Mouse (Mus musculus) spleen, adult 18-20 months (tissue): ENCODE measurements at regions not wholly inside any gene's neighbourhood (a gene's known extent, or its start where the extent isn't known, plus 50 kb on each side); places are given as distances from the start of the nearest gene placed in this dataset.

Experiments
- DNase-seq, 2 experiments: peaks; one replicate each; pipeline ENCODE4 v3.0.0; 2022; ENCODE audit warnings: mixed read lengths in 2 of 2

DNA sequence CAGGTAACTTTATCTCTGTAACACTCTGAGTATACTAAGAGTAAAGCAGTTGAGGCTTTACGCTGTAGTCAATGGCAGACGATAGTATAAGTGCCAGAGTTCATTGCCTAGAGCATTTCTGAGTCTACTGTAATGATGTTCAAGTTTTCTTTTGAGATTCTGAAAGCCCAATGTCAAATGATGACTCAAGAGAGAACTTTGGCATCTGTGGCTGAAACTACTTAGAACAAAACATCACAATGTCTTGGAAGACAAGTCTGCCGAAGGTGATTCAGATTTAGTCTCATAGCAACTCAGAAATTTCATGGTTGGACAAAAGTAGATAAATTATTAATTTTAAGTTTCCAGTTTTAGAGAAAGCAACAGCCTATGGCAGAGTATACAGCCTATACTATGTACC, 474.2 kb upstream of the A1bg start:
- no peak for DNase-seq

- no peak for DNase-seq
Measured at GRCm38 (mm10) chr15:61395296-61395826, 472.5 kb upstream of the A1bg start.

DNA sequence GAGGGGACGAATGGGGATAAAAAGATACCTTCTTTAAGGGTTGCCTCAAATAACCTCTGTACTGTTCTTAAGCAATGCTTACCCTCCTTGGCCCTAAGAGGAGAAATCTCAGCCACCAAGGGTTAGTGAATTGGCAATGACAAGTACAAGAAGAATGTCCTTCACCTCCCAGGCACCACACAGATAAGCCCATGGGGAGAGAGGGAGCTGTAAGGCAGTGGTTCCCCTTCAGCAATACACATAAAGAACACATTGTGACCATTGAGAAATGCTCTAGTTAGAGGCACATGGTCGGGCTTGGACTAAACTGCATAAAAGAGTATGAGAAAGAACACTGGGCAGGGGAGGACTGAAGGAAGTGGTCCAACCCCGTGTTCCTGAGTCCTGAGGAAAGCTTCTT, 457.9 kb upstream of the A1bg start:
- no peak for DNase-seq

- DNase-seq: no peak
Measured at GRCm38 (mm10) chr15:61366276-61366675, 443.5 kb upstream of the A1bg start.

DNA sequence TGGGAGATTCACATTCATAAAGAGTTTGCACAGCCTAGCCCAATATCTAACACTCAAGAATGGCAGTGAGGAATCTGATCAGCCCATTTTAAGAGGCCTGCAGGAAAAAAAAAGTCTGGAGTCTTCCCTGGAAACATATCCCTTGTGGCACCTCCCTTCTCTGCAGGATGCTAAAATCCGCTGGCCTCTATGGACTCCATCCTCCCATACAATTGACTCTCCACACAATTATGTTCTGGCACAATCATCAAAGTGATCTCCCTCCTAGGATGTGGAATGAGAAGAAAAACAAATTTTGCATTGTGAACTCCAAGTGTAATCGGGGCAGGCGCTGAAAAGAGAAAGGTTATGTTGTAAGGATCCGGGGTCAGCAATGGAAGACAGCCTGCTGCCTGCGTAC, 442.7 kb upstream of the A1bg start:
- DNase-seq: no peak

DNA sequence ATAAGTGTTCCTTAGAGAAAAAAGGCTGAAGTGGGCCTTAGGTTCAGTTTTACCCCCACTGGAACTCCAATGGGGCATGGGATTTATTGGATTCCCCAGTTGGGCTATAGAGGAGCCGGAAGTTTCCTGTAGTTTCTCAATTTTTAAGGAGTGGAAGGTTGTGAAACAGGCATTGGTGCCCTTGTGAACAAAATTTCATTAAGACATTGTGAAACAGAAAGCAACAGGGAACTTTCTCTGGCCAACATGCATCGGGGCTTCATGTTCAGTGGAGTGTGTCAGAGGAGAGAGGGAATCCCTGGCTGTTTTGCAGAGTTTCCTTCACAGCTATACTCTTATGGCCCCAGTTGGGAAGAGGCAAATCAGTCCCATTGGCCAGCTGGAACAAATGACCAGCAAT, 441.6 kb upstream of the A1bg start:
- DNase-seq: no peak

DNA sequence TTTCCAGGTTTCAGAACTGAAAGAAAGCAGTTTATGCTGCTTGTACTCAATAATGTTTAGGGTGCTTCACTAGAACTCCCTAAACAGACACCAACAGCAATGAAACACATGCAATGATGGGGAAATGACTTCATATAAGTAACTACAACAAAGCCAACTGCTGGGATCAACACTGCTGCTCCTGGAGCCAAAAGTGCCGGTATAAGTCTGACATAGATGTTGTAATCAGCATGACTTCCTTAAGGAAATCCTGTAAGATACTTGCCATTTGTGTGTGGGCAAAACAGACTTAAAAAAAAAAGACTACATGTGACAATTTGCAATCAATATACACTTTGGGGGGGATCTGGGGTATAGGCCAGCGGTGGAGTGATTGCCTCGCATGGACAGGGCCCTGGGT, 438.4 kb upstream of the A1bg start:
- DNase-seq: no peak

- no peak for DNase-seq
Measured at GRCm38 (mm10) chr15:61355344-61355743, 432.5 kb upstream of the A1bg start.

DNA sequence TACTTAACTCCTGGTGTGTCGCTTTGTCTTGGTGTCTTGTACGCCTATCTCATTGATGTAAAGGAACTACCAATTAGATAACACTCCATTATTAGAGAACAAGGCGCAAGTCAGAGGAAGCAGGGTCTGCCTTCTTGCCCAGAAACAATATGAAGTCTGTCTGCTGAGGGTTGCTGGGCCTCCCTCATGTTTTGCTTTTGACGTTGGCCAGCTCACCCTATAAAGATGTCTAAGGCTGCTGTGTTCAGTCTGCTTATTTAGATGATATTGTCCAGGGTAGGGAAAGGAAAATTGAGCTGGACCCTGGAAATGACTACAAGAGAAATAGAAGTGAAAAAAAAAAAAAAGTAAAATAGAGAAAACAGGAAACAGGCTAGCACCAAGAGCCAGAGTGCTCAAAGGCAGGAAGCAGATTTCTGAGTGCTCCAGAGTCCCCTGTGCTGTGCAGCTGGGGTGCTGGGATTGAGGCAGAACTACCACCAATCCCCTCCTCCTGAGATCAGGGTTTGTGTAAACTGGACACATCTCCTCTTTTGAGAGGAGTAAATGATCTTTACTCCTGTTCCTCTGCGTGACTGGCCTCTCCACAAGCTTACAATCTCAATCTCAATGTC, 429.0 kb upstream of the A1bg start:
- DNase-seq: no peak

- no peak for DNase-seq
Measured at GRCm38 (mm10) chr15:61345101-61345500, 422.3 kb upstream of the A1bg start.

GRCm38 (mm10) chr15:61342618-61343017, 419.8 kb upstream of the A1bg start:
- no peak for DNase-seq

DNA sequence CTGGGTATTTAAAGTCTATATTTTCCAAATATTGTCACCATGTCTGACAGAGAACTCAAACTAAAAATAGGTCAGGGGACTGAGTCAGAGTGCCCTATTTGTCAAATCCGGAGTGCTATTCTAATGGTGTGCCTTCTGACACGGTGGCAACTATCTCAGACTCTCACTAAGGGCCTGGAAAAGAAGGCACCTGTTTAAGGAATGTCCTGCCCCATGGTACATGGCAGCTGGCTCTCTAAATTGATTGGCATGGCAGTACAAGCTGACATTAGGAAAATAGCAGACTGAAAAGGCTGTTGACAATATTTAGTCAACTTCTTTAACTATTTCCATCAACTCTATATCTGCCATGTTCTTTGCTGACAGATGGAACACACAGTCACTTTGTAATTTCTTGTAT, 405.1 kb upstream of the A1bg start:
- DNase-seq: no peak

DNA sequence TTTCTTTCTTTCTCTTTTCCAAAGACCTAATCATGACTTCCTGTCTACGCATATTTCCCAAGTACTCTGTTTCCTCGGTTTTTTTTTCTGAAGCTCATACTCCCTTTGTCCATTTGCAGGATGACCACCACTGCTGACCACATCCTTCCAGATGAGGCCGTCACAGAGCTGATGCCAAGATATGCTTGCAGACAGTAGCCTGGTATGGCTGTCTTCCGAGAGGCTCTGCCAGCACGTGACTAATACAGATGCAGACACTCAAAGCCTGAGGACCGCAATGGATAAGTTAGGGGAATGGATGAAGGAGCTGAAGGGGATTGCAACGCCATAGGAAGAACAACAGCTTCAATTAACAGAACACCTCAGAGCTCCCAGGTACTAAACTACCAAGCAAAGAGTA, 399.4 kb upstream of the A1bg start:
- DNase-seq: no peak

DNA sequence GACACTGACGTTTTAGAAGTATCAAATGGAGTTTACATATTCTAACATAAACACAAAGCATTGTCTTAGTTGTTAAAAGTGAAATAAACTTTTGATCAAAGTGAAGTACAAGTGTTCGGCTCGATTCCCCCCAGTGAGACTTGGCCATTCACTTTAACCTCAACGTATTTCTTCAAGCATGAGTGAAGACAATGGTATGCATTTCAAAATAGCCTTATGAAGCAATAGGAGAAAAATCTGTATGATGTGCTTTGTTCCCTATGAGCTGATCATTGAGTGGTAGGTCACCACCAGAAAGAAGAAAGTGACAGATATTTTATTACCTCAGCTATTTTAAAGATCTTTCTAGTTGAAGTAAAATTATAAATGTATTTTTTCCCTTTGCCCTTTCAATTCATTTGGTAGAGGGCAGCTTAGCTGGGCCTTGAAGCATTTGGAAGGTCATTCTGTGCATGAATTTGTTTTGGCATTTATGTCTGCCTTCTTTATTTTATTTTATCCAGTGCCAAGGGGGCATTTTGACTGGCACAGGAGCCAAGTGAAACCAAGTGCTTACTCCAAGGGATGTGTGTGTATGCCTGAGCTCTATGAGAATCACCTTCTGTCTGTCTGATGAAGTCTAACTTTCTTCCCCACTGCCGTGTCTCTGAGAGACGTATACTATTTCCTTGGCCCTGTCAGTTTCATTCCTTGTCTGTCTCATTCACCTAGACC, 386.8 kb upstream of the A1bg start:
- no peak for DNase-seq

DNA sequence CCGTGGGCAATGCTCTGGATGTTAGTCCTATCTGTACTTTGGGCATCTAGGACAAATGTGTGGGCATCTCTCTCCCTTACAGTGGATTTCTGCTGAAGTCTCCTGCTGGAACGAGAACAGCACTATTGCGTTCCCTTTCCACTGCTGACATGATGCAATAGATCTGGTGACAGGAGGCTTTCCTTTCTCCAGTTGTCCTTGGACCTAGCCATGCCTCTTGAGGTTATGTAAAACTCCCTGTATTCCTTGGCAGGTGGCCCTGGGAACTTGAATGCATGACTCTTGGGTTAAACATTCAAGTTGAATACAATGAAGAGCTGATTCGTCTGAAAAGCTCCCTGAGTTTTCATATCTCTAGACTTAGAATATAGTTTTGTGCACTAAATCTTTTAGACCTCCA, 386.1 kb upstream of the A1bg start:
- no peak for DNase-seq

GRCm38 (mm10) chr15:61304546-61304945, 381.7 kb upstream of the A1bg start:
- no peak for DNase-seq

DNA sequence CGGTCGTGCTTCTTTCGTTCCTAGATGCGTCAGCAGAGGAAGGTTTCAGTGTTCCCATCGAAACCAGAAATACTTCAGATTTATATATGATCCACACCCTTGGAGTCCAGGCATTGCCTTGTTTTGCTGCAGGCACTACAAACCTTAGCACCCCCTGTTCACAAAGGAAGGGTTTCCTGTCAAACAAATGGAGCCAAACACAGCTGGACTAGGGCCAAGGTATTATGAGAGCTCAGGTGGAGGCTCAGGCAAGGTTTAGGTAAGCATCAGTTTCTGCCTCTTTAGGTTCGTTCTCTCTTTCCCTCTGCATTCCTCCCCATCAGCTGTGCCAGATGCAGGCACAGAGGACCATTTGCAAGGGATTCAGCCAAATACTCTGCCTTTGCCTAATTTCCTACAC, 377.0 kb upstream of the A1bg start:
- no peak for DNase-seq

DNA sequence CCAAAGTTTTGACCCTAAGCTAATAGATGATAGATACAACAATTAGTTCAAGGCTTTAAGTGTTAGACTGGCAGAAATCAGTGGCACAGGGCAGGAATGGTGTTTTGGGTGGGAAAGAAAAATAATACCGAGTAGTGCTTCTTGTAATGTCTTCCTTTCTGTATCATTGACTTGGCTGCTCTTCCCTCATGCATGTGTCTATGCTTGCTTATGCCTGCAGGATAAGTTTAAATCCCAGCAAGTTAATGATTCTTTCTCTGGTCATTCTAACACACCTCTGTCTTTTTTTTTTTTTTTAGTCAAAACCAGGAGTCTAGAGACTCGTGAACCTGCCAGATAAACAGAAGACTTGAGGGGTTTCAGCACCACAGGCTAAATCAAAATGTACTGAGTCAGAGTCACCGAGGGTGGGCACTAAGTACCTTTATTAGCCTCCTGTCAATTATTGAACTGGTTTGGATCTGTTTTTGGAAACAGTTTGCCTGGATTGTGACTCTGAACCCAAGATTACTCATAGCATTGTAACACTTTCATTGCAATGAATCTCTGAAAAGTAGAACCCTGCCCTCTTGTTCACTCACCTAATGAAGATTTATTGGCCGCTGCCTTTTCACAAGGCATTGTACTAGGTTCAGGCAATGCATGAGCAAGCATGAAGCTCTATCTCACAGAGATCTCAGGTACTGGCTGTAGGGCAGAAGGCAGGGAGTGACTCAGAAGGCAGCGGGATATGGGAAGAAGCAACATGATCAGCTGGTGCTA, 374.8 kb upstream of the A1bg start:
- DNase-seq: no peak

DNA sequence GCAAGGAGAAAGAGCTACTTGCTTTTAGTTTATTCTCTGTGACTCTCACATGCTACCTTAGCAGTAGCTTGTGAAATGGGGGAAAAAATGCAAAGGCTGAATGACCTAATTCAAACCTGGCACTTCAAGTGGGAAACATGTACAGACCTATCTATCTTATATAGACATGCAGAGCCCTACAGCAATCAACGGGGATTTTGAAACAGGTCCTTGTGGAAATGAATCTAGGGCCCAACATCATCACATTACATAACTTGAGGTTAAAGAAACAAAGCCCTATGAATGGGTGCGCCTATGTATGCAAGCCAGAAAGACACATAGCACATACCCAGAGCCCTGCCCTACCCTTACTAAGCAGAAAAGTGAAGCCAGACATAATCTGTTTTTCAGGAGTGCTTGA, 371.8 kb upstream of the A1bg start:
- DNase-seq: no peak

- no peak for DNase-seq
Measured at GRCm38 (mm10) chr15:61294131-61294530, 371.3 kb upstream of the A1bg start.

DNA sequence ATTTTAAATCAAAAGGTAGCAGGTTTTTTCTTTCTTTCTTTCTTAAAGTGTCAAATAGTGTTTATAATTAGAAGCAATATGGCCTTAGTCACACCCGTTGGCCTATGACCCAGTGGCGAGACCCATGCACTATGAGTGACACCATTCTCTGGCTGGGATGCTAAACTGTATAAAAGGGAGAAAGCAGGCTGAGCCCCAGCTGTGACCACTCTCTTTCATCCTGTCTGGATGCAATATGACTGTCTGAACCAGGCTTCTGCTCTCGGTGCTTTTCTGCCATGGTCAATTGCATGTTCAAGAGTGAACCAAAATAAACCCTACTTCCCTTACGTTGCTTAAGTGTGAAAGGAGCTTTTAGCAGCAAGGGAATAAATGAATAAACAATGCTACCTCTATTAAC, 346.0 kb upstream of the A1bg start:
- no peak for DNase-seq

- no peak for DNase-seq
Measured at GRCm38 (mm10) chr15:61259047-61259446, 336.2 kb upstream of the A1bg start.

DNA sequence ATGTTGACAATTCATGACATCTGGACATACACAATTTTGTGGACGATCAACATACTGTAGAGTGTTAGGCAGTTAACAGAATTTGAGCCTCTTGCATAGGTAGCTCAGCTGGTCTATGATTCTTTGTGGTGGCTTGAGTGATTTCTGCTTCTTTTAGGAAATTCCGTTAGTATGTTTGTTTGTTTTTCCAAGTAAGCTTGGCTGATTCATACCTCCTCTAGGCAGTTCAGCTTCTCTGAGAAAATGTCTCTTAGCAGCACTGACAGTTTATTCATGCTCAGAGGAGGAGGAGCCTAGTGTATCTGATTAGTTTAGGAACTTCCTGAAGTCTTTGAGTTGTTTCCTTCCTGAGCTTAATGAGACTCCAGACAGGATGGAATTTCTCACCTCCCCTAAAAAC, 321.7 kb upstream of the A1bg start:
- no peak for DNase-seq

DNA sequence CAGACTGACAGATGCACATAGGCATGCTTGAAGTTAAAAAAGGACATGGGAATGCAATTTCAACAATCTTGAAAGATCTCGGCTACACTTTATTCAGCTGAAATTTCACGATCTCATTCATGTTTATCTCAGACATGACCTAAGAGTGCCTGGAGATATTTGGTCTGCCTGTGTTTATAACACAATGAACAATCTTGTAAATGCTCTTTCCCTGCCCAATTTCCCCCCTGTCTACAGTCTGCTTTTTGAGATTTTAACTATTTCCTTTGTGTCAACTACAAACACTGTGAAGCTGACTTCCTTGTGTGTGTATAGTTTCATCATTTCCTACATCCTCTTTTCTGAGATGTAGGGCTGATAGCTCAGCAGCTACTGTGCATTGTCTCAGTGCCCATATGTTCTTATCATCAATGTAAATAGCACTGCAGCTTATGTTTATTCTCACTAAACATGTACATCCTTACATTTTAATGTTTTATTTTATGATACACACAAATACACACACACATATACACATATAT, 319.4 kb upstream of the A1bg start:
- no peak for DNase-seq
